Mouse (Mus musculus) hematopoietic stem cell, adult 5-6 weeks (primary cell): ENCODE measurements around the gene Yy1. TPM values are rescaled to one million over a fixed set of nuclear protein-coding genes. Genes with fewer than 3 reads are reported as not detected.
A peak's percentile ranks its signal among the peaks of the same experiment; 100 is the strongest.

Source experiments
- ATAC-seq, 2 experiments: fragments of 125-278 bp in 1 of 2; replicated peaks in 1 of 2; 2 replicates each; pipeline ENCODE4 v1.8.0; 2016 to 2017; ENCODE audit warnings: inconsistent platforms in 2 of 2, mild to moderate bottlenecking in 2 of 2, moderate number of reproducible peaks in 2 of 2, low read depth in 1 of 2, moderate TSS enrichment in 1 of 2; ENCODE audit not compliant: low FRiP score in 2 of 2, poor library complexity in 2 of 2, severe bottlenecking in 2 of 2, insufficient read depth in 1 of 2, low TSS enrichment in 1 of 2
- total RNA-seq: library from RNA; stranded (forward); fragments of 172-1452, 232-1000 nt; gene quantifications from 2 replicates; pipeline ENCODE4 v1.2.3, GENCODE M21; 2017

Yy1 gene
- total RNA-seq, 1 experiment from 2014 or later: 76.6 TPM

DNA sequence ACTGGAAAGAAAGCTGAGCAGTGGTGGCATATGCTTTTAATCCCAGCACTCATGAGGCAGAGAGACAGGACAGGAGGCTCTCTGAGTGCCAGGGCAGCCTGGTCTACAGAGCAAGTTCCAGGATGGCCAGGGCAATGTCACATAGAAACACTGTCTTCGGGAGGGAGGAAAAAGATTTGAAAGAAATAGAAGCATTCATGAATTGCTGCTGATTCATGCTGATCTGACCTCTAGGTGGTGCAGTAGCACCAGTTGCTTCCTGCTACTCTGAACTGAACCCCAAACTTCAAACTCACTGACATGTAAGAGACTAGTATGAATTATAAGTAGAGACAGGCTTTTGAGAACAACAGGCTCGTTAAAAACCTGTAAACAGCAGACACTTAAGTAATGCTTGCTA, 18.4 kb downstream of the Yy1 start:
- ATAC-seq: peak; percentile 61 to 71; a peak in 3 of 4 replicates

DNA sequence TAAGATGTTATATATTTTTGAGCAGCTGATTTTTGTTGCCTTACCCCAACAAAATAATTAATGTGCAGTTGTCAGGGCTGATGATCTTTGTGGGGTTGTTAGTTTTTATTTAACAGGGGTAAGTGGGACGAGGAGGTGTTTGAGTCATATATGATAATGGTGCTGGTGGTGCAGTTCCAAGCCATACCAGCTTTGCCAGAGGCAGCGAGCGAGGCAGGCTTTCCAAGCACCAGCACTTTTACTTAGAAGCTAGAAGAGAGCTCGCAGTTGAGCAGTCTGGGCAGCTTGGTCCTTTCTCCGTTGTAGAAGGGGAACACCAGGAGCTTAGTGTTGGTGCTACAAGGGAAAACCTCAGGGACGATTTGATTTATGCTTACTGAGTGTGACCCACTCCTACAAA, 19.7 kb downstream of the Yy1 start:
- no peak for ATAC-seq

DNA sequence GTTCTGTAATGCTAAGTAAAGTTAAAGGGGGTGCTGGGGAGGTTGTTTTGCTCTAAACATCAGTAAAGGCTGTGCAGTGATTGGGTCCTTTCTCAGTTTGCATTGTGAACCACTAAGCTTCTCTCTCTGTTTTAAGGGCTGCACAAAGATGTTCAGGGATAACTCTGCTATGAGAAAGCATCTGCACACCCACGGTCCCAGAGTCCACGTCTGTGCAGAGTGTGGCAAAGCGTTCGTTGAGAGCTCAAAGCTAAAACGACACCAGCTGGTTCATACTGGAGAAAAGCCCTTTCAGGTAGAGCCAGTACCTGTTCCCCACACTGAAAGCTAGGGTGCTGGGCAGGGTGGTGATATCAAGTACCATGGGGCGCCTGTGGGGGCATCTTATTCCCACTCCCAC, 21.7 kb downstream of the Yy1 start:
- no peak for ATAC-seq

DNA sequence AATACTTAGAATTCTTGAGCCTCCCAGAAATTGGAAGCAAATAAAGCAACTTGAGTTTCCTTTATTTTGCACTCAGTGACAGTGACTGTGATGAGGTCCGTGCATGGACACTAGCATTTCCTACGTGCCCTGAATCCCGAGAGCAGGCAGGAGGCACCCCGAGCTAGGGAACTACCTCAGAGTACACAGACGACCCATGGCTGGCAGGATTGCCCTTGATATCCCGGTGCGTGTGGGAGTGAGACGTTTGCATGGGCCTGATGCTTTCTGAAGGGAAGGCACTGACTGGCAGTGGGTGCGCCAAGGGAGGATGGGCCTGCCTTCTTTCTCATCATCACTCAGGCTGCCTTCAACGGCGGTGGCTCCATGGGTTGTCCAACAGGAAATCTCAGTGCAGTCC, 23.8 kb downstream of the Yy1 start:
- no peak for ATAC-seq

DNA sequence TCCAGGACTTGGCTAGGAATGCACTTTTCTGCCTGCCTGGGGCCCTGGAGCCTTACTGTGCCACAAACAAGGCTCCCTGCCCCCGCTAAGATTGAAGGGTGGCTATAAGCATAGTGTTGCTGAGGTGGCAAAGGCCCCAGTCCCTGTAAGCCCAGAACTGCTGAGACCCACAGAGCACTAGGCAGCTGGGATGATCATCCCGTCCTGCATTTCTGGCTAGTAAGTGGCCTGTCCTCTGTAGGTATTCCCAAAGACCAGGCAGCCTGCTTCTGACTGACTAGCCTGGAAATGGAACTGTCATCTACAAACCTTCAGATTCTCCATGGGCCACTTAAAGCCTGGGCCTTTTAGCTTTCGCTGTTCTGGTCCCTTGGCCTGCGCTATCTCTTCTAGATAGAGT, 27.7 kb downstream of the Yy1 start:
- no peak for ATAC-seq

DNA sequence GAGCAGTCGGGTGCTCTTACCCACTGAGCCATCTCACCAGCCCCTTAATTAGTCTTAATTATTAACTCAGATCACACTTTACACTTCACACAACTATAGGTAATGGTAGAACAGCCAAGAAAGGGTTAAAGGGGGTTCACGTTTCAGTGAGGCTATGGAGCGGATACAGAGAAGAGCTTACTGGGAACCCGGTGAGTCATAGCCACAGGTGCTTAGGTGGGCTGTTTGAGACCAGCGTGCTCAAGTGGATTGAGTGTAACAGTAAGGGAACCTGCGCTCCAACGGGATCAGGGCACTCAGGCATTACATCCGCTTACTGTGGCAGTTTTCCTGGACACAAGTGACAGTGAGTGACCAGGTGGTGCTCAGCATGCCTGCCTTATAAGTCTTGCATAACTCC, 30.3 kb downstream of the Yy1 start:
- ATAC-seq: no peak

DNA sequence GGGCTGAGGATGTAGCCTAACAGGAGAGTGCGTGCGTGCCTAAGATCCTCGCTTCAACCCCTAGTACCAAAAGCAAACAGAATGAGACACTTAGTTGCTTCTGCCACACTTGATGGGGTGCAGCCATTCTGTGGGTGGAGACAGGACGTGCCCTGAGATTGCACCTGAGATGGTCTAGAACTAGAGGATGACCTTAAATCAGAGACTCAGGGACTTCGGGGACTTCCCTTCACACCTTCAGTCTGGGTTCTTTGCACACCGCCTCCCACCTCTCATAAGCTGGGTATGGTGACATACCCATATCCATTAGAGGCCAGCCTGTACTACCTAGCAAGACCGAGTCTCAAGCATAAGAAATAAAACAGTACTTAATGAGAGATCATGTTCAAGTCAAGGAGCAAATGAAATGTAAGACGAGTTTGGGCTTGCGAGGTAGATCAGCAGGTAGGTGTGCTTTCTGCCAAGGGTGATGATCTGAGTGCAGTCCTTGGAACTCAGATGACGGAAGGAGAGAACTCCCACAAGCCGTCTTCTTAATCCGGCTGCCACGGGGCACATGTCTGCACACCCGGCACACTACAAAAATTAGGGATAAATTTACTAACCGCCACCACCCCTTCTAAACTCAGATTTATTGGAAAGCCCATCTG, 31.6 kb downstream of the Yy1 start:
- no peak for ATAC-seq

DNA sequence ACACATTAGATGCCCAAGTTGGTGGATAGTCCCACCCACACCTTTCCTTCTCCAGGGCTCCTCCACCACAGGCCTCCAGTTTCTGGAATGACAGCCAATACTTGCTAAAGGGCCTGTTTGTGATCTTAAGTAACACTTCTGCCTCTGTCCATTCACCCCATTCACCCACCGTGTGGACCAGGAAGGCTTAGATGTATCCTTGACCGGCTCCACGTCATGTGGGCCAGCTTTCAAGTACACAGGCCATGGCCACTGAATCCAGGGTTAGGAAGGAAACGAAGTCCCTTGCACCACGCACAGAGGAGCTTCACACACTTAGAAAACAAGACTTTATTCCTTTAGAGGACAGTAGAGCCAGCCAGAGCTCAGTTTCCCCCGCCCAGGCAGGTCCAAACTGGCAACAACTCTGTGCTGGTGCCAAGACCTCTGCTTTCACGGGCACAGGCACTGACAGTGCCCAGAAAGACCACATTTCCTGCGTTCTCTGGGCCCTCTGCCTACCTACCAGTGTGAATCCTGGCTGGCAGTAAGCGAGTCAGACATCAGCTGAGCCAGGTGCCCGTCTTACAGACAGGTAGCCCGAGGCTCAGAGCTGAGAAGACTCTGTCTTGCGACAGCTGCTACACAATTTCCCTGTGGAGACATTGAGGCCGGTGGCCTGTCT, 32.9 kb downstream of the Yy1 start:
- ATAC-seq: no peak

DNA sequence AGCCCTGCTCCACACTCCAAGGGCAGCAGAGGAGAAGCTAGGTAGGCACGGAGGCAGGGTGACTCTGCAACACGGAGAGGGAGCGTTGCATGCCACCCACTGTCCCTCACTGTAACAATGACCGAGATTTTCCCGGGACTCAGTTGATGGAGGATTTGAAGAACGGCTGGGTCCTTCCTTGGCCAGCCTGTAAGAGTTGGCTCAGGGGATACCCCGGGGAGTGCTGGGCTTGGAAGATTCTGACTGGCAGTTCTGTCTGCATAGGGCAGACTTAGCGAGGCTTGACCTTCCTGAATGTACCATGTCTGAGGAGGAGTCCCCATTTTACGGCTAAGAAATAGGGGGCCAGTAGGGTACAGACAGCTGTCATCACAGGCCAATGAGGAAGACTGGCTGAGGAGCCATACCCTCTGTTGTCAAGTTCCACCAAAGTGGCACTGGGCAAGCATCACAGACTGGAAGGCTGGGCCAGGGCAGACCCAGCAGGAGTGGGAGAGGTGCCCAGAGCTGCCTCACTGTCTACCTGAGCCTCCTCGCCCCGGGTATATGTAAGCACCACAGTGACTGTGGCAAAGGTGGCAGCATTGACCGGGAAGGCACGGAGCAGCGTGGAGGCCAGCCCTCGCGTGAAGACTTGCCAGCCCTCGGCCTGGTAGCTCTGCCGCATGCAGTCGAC, 33.6 kb downstream of the Yy1 start:
- no peak for ATAC-seq

DNA sequence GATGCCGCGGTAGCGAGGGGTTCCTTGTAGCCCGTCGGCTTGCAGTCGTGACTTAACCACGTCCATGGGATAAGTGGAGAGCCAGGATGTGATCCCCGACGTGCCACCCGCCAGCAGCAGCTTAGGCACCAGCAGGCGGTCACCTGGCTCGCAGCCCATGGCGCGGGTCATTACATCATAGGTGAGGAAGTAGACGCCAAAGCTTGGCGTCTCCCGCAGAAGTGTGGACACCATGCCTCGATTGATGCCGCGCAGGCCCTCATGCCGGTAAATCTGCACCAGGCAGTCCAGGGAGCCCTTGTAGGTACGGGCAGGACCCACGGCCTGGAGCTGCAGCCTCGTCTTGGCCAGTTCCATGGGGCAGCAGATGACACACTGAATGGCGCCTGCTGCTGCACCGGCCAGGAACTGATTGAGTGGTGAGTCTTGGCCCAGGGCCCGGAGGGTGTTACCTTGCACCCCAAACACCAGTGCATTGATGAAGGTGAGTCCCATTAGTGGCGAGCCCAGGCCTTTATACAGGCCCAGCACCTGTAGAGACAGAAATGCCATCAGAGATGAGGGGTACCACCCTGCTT, 34.3 kb downstream of the Yy1 start:
- no peak for ATAC-seq

DNA sequence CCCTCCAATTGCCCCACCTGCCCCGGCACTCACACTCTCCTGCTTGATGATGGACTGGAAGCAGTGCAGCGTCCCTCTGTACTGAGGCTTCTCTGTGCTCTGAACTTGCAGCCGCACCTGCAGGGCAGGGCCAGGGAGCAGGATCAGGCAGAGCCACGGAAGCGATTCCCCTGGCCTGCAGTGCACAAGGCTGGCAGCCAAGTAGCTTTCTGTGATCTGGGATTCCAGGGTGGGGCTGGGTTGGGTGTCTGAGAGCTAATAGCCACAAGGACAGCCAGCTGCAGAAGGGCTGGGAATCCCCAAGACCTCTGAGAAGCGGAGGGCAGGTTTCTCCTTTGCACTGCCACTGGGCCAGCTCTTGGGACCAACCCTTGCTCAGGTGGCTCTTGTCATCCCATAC, 34.9 kb downstream of the Yy1 start:
- ATAC-seq: no peak

DNA sequence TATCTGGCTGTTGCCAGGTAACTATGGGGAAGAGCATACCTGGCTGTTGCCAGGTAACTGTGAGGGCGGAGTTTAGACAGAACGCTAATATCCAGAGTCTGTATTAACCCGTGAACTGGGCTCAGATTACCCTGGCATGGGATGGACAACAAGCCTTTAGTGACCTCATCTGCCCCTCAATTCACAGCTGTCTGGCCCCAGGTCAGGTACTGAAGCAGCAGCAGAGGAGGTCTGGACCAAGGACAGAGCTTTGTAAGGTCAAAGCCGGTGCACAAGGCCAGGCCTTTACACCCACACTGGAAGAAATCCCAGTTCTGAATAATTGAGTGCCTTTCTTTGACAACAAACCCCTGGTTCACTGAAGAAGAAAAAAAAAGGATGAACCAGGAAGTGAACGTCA, 36.9 kb downstream of the Yy1 start:
- ATAC-seq: no peak

DNA sequence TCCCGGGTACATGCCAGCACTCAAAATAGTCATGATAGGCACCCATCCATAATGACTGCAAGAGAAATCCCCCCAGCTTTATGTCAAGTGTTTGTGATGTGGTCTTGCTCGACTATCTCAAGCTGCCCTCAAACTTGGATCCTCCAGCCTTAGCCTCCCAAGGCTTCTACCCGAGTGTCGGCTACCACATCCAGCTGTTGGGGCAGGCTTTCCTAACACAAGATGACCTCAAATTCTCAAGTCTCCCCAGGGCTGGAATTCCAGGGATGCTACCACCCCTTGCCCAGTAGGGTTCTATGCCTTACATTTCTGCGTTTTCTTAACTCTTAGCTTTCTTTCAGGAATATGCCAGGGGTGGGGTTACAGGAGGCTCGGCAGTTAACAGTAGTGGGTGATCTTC, 37.6 kb downstream of the Yy1 start:
- no peak for ATAC-seq

DNA sequence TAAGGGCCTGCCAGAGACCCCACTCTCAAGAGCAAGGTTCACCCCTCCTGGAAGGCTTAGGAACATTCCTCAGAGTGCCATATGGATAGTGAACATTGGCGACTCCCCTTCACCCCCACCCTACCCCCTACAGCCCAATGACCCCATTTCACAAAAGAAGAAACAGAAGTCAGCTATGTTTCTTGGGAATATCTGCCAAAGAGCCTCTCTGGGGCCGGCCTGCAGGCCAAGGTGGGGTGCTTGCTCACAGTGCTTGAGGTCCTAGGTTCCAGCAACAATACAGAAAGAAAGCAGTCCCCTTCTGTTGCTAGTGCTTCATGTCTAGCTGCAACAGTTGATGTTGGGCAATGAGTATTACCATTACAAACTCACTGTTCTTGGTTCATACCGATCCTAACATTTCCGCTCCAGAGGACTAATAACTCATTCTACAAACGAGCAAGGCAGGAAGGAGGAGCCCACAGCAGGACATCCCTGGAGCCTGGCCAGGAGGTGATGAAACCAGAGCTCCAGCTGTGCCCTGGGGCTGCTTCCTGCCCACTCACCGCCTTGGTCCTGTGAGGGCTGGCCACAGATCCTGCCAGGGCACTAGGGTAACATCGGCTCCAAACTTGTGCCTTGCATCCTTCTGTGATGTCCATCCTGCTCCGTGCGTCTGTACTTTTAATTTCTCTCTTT, 39.3 kb downstream of the Yy1 start:
- ATAC-seq: peak in 1 of 2 experiments; percentile 16; a peak in 1 of 4 replicates

DNA sequence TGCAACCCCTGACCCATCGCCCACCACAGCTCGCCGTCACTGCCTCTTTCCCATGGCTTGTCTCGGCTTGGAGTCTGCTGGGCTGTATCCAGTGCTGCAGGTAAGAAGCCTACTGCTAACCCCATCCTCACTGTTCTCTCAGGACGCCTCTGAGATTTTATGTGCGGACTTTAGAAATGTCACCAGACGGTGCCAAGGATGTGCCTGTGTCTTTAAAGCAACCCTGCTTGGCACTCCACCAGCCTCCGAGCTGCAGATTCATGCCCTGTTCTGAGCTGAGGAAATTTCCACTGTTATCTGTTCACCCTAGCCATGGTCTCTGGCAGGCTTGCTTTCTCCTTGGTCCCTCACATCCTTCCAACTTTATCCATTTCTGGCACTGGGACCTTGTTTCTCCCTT, 40.1 kb downstream of the Yy1 start:
- no peak for ATAC-seq

DNA sequence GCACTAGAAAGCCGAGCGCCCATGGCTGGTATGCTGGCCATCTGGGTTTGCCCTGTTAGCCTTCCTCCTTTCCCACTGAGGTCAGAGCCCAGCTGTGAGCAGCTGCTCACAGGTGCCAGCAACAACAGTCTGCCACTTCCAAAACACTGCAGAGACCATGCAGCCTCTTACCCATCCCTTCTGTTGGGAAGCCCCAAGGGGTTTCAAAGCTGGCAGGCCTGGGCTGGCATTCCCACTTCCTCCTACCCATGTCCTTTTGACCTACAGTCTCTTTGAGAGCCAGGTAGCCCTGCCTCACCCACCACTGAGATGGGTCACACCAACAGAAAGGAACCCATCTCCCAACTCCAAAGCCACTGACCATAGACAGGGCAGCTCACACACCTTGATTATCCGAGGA, 40.6 kb downstream of the Yy1 start:
- no peak for ATAC-seq

DNA sequence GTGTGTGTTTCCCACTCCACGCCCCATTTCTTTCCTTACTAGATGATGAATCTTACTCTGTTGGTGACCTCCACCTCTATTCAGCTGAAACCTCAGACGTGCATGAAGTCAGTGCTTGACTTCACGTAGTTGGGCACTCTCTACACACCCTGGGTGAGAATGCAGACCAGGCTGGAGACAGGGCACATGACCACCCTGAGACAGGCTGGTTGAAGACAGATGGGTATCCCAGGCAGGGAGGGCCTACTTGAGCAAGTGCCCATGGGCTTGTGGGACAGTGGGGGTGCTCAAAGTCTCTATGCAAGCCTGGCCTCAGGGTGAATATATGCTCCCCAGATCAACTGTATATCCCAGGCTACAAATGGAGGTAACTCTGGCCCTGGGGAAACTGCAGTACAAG, 41.6 kb downstream of the Yy1 start:
- ATAC-seq: no peak

DNA sequence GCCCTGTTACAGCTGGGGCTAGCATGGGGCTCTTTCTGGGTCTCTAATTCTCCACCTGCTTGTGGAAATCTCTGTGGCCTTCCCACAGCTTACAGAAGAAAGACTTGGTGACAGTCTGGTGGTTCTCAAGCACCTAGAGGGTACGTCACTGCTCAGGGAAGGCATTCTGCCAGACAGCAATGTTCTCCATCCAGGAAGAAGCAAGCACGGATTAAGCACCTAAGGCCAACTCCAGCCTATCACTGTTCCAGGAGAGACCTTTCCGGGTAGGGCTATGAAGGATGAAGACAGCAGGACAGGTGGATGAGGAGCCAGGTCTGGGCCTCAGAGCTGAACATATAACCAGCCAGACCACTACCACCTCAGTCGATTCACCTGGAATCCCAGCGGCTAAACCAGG, 42.0 kb downstream of the Yy1 start:
- no peak for ATAC-seq
